Mouse (Mus musculus) heart, postnatal 10 days (tissue): ENCODE data around the gene Map3k10. TPM values are rescaled to one million over a fixed set of nuclear protein-coding genes. Genes with fewer than 3 reads are reported as not detected.
"Not testable (repeated sequence)": the region's sequence is repeated elsewhere in the genome, so short reads cannot be mapped to it uniquely, and the experiment has no call there.

ENCODE experiments used
- DNase-seq, 2 experiments: peaks; one replicate each; pipeline ENCODE4 v3.0.0; 2021
- intact Hi-C: fragments of 180-260 bp; cut with DNase I; formaldehyde crosslinking; loops from one replicate; pipeline ENCODE4 v1.15.1; 2025
- total RNA-seq, 2 experiments: library from RNA; stranded (reverse); gene quantifications; 2 replicates each; pipeline ENCODE4 v1.2.3; 2021

Map3k10 gene
- total RNA-seq, 2 experiments from 2014 or later, result 18.1 to 18.9 TPM

DNA sequence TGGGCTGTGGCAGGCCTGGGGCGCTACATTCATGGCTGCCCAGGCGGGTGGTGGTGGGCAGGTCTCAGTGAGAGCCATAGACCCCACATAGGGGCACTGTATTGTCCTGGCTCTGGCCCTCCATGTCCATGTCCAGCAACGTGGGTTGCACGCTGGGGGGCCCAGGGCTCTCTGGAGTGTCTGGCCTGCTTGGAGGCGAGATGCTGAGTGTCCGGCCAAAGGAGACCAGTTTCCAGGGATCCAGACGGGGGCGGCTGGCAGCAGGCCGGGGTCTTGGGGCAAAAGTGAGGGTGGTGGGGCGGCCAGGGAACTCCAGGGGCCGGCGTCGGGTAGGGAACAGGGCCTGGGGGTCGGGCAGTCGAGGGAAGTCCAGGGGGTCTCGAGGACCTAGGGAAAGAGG, 17.8 kb downstream of the Map3k10 start:
- intact Hi-C loops, result no loop called here
- no peak for DNase-seq

DNA sequence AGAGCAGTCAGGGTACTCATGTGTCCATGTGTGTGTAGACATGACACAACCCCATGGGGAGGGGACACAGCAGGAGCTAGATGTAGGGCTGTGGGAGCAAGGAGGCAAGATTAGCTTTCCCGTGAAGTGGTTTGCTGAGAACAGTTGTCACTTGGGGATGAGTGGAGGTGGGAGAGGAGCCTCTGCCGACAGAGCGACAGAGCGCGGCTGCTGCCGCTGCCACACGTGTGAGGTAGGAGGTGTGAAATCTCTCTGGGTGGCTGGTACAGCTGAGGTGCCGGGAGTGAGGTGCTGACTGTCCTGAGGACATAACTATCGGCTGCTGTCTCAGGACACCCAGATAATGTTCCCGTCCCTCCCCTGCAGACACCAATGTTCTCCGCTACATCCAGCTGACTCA, 18.9 kb downstream of the Map3k10 start:
- intact Hi-C loops, result no loop called here
- no peak for DNase-seq

- intact Hi-C loops, result no loop called here
- DNase-seq, result no peak
Measured at GRCm38 (mm10) chr7:27654607-27655276, 19.7 kb downstream of the Map3k10 start.

DNA sequence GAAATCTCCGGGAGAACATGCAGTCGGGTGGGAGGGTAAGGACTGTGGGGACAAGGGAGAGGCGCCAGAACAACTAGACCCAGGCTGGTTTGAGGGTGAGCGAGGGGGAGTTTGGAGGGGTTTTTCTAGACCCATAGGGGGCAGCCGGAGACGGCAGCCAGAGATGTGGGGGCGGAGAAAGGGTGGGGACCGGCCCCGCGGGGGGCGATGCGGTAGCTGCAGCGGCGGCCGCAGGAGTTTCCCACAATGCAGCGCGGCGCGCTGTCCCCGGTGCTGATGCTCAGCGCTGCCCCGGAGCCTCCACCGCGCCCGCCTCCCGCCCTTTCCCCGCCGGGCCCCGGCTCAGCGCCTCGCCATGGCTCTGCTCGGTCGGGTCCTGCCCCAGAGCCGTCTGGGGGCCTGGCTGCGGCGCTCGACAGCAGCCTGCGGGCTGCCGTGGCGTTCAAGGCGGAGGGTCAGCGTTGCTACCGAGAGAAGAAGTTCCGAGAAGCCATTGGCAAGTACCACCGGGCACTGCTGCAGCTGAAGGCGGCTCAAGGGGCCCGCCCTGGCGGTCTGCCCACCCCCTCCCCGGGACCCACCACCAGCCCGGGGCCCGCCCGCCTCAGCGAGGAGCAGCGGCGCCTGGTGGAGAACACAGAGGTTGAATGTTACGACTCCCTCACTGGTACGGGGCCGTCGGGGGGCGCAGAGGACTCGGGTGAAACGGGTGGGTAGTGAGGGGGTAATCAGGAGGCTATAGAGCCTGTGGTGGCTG, 20.5 kb downstream of the Map3k10 start, which contains the start of gene Ttc9b:
TSS of gene Ttc9b (plus strand) at position 235 of the 757 bp plus-strand sequence.
- intact Hi-C loops, result no loop called here
- peak; percentile 52 to 69 for DNase-seq

DNA sequence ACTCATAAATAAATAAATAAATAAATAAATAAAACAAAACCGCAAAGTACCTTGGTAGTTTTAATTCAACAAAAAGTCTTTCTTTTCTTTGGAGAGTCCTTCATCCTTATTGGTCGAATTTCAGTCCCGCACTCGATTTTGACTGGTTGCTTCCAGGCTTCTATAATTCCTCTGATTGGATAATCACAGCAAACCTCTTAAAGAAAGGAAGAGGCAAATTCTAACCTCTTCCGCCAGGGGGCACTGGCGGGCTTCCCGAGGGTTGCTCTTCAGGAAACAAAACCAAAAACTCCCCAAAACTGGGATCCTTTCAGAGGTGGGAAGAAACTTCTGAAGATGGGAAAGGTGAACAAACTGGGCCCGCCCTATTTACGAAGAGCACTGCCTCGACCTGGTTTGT, 23.4 kb downstream of the Map3k10 start:
- intact Hi-C loops, result loop anchor here (1.0 kb wide), 2 partner anchors 34 to 74 kb away; no protein-coding TSS in a partner anchor
- peak; percentile 74 to 86 for DNase-seq

DNA sequence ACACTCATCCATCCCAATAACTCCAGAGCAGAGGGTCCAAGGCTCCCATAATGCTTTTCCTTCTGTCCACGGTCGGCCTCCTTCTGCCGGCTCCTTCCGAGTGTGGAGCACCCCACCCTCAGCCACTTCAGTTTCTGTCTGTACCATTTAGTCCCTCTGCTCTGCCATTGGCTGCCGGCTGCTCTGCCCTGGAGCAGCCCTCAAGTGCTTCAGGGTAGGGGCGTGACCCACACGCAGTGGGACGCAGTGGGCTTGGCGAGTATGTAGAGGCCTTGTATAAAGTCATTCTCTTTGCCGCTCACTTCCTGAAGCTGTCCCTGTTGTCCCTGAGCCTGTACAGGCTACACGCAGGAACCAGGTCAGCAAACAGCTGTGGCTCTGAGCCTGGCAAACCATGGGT, 24.7 kb downstream of the Map3k10 start:
- intact Hi-C loops, result no loop called here
- no peak for DNase-seq

- intact Hi-C loops, result no loop called here
- DNase-seq, result no peak
Measured at GRCm38 (mm10) chr7:27647281-27648002, 27.0 kb downstream of the Map3k10 start.

DNA sequence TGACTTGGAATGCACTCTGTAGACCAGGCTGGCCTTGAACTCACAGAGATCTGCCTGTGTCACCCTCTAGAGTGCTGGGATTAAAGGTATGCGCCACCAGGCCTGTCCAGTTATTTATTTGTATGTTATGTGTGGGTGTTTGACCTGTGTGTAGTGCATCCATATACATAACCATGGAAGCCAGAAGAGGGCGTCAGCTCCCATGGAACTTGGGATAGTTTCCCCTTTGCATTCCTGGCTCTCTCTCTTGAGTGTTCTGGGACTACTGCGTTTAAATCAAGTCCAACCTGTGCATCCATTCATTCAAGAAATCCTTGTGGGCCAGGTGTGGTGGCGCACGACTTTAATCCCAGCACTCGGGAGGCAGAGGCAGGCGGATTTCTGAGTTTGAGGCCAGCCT, 27.9 kb downstream of the Map3k10 start:
- intact Hi-C loops, result no loop called here
- DNase-seq, result no peak

DNA sequence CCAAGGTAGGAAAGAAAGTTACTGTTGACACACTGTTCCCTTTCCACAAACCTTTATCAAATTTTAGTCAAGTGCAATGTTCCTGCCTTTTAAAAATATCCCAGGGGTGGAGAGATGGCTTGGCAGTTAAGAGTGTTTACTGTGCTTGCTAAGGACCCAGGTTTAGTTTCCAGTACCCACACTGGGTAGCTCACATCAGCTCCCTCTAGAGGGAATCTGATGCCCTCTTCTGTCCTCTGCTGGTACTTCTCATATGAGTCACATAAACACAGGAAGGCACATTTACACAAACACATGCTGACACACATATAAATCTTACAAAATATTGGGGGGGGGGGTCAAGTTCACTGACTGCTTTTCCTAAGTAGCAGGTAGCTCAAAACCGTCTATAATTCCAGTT, 29.9 kb downstream of the Map3k10 start:
- intact Hi-C loops, result no loop called here
- no peak for DNase-seq

GRCm38 (mm10) chr7:27635094-27635493, 39.3 kb downstream of the Map3k10 start:
- DNase-seq, intact Hi-C loops: not testable (repeated sequence)

DNA sequence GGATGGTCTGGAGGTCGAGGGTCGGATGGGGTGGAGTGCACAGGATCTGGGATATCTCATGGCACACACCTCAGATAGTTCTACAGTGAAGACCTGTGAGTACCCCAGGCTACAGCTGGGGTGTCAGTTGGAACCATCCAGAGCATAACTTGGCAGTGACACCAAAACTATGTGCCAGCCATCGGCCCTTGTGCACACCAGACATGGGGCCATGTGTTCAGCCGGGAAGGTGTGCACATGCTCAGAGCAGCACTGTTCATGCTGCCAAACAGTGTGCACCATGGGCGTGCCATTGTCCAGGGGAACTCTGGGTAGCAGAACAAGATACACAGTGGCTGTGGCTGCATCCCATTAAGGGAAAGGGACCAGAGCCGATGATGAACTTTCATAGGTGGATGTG, 39.7 kb downstream of the Map3k10 start:
- intact Hi-C loops, result no loop called here
- DNase-seq, result no peak

DNA sequence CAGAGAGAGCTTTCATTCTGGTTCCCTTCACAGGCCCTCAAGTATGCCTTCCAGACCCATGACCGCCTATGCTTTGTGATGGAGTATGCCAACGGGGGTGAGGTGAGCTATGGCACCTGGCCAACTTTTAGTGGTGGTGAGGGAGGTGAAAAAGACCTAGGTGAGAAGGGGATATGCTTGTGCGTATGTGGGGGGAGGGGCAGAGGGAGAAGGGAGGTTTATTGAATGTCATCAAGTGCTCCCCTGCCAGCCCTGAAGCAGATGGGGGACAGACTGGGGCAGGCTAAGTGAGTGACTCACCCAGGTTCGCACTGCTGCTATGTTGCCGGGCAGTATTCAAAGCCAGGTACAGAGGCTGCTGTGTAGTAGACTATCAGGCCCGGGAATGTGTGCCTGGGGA, 41.2 kb downstream of the Map3k10 start:
- no peak for DNase-seq
- intact Hi-C loops, result no loop called here

GRCm38 (mm10) chr7:27631439-27631838, 43.0 kb downstream of the Map3k10 start:
- intact Hi-C loops, result no loop called here
- no peak for DNase-seq

- DNase-seq, intact Hi-C loops: not testable (repeated sequence)
Measured at GRCm38 (mm10) chr7:27628816-27629215, 45.6 kb downstream of the Map3k10 start.

DNA sequence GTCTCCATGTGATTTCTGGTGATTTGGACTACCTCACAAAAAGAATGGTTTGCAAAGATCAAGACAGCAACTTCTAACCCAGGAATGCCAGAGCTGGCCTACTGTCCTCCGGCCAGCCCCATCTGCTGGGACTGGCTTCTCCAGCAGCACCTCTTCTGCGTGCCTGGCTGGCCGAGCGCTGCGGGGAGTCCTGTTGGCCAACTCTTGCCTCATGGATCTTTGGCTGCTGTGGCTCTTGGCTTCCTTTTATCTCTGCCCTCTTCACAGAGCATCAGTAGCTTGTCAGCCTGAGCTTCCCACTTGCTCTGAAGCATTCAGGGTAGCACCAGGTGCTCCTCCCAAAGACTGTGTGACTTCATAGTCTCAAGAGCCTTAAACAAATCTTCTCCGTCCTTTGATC, 46.2 kb downstream of the Map3k10 start:
- intact Hi-C loops, result no loop called here
- DNase-seq, result peak; percentile 38 to 44

DNA sequence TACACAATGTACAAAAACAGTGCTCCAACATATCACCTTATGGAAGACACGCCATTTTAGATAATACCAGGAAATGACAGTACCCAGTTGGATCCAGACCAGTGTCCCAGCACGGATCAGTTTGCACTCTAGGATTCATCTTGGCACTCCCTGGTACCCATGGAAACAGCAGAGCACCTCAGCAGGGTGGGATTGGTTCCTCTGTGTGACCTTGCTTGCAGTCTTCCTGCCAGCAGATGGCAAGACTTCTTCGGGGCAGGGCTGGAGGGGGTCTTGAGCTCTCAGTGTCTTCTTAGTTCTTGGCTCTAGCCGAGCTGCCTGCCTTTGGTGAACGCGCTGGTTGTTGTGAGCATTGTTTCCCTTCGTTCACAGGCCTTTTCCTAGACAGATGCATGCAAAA, 46.7 kb downstream of the Map3k10 start:
- no peak for DNase-seq
- intact Hi-C loops, result no loop called here

- DNase-seq, result no peak
- intact Hi-C loops, result no loop called here
Measured at GRCm38 (mm10) chr7:27624967-27625366, 49.4 kb downstream of the Map3k10 start.

- no peak for DNase-seq
- intact Hi-C loops, result no loop called here
Measured at GRCm38 (mm10) chr7:27622234-27622633, 52.2 kb downstream of the Map3k10 start.

DNA sequence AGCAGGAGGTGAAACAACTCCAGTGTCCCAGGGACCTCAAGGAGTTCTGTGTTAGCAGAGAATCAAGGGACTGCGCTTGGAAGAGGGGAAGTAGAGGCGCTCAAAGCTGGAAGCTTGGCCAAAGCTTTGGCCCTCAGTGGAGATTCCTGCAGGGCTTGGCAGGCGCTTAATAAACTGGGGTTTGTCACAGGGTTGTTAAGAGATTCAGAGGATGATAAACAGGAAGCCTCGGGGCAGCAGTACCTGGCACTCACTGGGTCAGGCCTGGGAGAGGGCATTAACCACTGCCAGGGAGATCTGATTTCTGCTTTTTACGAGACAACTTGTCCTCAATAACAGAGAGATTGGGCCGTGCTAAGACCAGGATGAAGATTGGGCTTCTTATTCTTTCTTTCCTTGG, 53.4 kb downstream of the Map3k10 start:
- DNase-seq, result no peak
- intact Hi-C loops, result no loop called here

DNA sequence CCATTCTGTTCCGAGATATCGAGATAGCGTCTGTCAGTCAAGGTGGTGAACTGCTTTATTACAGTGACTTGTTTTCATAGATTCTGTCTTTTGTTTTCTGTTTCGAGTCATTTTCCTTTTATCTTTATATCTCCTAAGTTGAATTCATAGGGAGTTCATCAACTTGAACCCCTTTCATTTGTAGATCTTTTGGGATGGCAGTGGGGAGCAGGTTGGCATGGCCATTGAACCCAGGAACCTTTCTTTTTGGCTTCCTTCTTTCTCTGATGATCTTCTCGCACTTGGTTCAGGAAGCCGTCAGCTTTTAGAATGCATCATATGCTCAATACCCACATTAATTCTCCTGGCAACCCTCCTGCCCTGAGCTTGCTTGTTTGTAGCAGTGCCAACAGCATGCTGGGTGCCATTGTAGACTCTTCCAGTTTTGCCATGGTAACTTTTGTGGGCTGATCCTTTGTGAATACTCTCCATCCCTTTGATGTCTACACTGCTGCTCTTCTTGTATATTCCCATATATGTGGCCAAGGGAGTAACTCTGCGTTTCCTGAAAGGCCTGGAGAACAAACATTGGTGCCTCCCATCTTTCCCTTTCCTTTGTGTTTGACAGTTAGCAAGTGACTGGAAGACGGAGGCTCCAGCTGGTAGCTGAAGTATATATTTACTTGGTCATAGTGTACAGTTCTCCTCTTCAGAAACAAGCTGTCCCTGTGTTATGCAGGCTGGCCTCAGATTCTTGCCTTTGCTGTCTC, 60.5 kb downstream of the Map3k10 start:
- intact Hi-C loops, result no loop called here

DNA sequence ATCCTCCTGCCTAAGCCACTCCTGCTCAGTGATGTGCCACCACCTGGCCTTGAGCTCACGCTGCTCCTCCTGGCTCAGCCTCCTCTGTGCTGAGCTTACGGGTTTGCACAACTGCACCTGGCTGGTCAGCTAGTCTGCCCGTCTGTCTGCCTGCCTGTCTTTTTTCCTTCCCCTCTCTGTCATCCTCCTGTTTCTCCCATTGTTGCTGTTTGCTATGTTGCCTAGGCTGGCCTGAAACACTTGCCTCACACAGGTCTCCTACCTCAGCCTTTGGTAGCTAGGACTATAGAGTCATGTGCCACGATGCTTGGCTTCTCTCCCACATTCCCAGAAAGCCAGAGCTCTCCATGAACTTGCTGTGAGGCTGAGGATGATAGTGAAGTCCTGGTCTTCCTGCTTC, 61.5 kb downstream of the Map3k10 start:
- DNase-seq, result peak; percentile 56 to 59
- intact Hi-C loops, result no loop called here

More for the DNA sequence above, 60.5 kb downstream of the Map3k10 start:
- DNase-seq, result no peak
